Mouse (Mus musculus) brain, embryonic 18.5 days (tissue): ENCODE results near the gene G0s2.
"Not testable (repeated sequence)": the region's sequence is repeated elsewhere in the genome, so short reads cannot be mapped to it uniquely, and the experiment has no call there.

Experiments used
- DNase-seq: peaks from one replicate; pipeline ENCODE4 v3.0.0-alpha.2; 2012; ENCODE audit warnings: low read depth, low spot score

G0s2 gene

GRCm38 (mm10) chr1:193289076-193289475 is 16.1 kb upstream of the G0s2 start:
- DNase-seq: no peak

DNA sequence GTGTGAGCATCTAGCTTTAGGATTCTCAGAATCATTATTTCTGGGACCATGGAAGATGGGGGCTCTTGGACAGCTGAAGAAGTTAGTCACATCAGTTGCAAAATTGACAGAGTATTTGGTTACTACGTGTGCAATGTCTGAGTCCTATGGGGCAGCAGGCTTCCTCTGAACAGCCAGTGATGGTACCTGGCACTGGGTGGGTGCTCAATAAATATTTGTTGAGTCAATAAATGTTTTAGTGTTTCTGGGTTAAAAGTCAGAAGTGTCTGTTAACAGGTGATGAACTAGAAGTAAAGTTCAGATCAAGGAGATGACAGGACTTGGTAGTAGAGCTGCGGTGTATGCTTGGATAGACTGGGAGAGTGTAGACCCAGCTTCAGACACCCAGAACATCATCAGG is 14.6 kb upstream of the G0s2 start:
- DNase-seq: no peak

DNA sequence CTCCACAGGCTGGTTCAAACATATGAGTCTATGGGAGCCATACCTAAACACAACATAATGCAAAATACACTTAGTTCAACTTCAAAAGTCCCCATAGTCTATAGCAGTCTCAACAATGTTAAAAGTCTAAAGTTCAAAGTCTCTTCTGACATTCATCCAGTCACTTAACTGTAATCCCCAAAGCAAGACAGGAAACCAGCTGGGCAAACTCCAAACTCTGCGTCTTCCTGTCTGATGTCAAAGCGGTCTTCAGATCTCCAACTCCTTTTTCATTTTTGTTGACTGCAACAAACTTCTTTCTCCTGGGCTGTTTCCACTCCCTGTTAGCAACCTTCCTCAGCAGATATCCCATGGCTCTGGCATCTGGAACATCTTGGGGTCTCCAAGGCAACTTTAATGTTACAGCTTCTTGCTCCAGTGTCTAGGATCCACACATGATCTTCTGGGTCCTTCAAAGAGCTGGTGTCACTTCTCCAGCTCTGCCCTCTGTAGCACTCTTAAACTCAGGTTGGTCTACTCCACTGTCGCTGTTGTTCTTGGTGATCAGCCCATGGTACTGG is 12.8 kb upstream of the G0s2 start:
- DNase-seq: not testable (repeated sequence)

- DNase-seq: no peak
Observed at GRCm38 (mm10) chr1:193284228-193284779, 11.3 kb upstream of the G0s2 start.

GRCm38 (mm10) chr1:193281344-193281743 is 8.3 kb upstream of the G0s2 start:
- DNase-seq: no peak

DNA sequence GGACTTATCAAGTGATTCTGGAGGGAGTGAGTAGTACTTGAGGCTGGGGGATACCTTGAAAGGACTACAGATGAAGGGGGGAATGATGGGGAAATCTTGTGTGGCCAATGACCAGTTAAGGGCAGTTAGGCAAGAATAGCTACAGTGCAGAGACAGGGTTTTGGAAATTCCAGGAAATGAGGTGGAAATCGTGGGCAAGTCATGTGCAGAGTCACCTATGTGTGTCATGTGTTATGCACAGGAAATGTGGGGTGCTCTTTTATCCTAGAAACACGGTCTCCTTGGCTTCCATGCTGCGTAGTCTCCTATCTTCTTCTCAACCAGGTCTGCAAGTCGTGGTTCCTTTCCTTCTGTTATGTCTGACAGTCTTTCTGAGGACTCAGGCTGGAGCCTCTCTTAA is 6.5 kb upstream of the G0s2 start:
- DNase-seq: no peak

DNA sequence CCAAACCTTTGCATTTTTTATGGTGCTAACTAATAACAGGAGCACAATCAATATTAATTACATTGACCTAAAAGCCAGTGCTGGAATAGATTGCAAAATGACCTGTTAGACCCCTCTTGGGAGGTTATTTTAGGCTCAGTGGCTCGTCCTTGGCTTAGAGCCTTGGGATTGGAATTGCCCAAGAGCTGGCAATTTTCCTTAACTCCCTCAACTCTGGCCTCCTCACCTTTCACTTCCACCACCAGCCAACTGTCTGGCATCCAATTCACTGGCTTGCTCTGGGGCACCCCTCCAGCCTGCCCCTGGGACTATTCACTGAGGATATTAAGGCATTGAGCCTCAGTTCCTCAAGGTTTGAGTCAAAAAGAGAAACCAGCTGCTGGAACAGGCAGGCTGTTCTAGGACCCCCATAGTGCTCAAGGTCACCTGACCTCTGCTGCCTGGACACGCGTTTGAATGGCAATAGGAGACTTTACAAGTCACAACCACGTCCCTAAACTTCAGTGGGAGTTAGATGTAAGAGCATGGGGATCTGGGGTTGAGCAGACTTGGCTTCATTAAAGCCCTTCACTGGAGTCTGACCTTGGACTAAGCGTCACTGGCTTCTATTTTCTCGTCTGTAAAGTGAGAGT is 5.5 kb upstream of the G0s2 start:
- no peak for DNase-seq

- DNase-seq: no peak
Observed at GRCm38 (mm10) chr1:193274407-193275071, 1.5 kb upstream of the G0s2 start.

DNA sequence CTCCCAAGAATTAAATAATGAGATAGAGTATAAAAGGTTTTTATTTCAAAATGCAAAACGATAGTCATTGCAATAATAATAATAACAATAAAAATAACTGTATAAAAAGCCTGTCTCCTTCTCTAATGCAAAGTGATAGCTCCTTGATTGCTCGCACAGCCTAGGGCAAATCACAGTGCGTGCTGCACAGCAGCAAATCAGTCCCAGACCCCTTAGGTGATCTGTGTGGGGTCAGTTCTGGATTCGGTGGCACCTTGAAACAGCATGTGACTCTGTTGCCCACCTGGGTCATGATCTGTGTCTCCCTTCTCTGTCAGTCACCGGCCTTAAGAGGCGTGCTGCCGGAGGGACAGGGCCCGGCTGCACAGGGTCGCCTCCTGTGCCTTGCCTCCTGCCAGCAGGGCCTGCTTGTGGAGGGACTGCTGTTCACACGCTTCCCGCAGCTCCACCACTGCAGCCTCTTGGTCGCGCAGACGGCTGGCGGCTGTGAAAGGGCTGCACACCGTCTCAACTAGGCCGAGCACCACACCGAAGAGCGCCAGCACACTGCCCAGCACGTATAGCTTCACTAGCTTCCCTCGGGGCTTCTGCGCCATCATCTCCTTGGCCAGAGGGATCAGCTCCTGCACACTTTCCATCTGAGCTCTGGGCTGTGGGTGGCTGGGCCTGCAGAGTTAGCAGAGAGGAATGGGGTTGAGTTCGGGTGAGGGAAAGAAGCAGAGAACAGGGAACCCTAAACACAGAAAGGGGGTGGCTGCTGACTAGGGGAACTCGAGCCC is 691 bp downstream of the G0s2 start:
- no peak for DNase-seq

DNA sequence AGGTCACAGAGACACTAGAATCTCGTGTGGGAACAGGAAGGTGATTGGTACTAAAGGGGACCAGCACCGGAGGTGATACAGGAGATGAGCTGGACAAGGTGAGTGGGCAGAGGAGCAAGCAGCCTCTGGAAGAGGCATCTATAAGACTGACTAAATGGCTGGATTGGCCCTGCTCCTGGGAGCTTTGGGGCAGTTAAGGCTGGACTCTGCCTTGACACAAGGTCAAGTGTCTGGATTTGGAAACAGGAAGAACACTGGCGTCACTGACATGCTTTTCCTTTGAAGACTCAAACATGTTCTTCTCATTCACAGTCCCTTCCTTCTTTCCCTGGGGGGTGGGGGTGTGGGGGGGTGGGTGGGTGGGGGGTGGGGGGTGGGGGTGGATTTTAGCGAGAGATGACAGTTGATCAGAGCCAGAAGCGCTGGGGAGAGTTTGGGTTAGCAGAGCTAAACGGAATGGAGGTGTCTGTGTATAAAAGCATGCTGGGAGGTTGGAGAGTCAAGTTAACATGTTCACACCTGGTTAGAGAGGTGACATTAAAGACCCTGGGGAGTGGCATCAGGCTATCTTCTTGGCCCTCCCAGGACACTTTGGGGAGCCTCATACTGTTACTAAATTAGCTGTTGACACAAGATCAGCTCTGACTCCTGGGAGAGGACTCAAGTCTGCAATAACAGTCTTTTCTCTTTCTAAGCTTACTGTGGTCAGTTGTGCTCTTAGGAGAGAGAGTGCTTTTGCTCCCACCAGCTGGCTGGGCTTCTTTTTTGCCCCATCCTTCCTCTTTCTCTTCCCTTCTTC is 1.9 kb downstream of the G0s2 start:
- no peak for DNase-seq

DNA sequence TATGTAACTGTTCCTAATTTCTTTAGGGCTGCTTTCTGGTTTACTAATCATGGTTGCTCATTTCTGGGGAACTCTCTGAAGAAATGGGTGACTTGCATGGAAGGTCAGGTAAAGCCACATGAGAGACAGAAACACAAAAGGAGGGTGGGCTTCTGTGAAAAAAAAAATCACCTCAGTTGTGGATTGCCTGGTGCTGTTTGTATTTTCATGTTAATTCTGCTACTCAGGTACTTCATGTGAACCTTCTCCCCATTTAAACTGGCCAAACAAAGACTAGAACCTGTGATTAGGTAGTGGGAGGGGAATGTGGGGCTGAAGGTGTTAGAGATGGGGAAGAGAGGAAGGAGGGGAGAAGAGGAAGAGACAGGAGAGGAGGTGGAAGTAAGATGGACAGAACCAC is 7.3 kb downstream of the G0s2 start:
- DNase-seq: no peak

DNA sequence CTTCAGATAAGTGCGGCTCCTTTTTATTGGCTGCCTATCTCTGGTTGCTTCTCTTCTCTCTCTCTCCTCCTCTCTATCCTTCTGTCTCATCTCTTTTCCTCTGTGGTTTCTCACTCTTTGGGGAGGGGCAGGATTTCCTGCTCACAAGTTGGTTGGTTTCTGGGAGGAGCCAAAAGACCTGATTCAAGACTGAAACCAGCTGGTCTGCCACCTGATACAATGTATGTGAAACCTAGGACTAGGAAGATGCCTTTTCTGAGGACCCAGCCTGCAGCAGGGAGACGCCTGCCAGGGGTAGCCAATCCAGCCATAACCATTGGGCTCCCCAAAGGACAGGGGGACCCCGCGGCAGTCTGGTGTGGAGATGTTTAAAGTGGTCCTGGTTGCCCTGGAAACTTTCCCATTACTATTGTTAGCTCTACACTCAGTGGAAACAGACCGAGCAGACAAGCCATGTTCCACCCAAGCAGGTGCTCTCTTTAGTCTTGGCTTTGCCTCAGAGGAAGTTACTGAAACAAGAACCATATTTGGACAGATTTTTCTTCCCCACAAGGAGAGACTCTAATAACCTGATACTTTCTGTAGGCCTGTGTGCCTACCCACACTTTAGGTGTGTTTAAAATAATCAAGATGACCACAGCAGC is 8.9 kb downstream of the G0s2 start, which contains the start of gene Hsd11b1:
Hsd11b1 (minus strand) TSS at position 121 of the 644 bp plus-strand sequence.
- DNase-seq: no peak

DNA sequence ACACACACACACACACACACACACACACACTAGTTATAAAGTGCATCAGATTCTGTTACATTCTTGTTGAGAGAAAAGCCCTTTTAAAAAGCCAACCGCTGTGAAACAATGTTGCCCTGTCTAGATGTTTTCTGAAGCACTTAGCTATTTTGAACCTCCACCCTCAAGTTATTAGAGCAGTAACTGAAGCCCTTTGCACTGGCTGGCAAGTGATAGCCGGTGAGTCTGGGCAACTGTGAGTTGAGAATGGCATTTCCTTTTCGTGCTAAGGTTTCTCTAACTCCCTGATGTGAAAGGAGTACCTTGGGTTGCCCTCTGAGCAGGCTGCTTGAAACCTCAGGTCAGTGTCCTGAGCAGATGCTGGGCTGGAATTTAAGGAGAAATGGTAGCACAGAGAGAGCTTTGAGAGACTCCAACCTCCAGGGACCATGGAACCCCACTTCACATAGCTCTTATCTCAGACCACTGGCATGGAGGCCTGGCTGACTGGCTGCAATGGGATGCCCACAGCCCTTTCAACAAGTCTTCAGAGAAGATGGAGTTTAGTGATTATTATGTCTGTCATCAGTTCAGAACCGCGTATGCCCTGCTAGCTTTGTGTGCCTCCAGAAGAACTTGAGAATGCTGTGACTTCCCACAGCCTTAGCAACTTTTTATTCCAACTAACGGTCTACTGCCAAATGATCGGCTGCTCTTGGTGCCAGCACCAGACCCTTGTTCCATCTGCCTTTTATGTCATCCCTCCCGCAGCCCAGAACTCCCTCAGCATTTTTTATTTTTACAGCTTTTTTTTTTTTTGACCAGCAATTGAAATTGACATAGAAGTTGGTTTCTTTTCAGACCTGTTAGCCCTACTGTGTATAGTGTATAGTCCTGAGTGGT is 9.8 kb downstream of the G0s2 start:
- no peak for DNase-seq

GRCm38 (mm10) chr1:193261897-193262548 is 11.0 kb downstream of the G0s2 start:
- no peak for DNase-seq

DNA sequence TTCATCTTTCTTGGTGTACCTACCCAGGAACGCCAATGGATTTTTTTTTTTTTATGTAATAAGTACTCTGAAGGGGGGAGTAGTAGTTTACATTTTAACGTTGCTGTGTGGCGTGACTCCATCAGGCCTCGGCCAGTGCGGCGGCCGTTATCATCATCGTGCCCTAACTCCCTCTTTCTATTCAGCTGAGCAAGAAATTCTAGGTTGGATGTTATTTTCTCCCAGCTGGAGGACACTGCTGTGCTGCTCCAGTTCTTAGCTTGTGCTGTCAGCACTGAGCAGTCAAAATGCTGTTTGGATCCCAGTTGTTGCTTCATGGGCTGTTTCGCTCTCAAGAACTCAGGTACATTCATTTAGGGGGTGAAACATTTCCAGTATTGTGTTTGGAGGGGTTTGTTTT is 13.5 kb downstream of the G0s2 start:
- no peak for DNase-seq

- DNase-seq: no peak
Observed at GRCm38 (mm10) chr1:193256621-193257098, 16.4 kb downstream of the G0s2 start.

DNA sequence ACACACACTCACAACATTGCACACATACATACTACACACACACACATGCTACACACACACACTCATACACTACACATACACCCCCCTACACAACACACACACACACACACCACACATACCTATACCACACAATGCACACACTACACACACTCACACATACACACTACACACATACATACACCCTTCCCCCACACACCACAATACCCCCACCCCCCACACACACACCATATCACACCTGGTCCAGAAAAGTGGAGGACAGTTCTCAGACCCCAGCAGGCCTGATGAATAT is 16.8 kb downstream of the G0s2 start:
- DNase-seq: no peak

GRCm38 (mm10) chr1:193255488-193256288 is 17.3 kb downstream of the G0s2 start:
- DNase-seq: no peak

- DNase-seq: no peak
Observed at GRCm38 (mm10) chr1:193255032-193255431, 18.0 kb downstream of the G0s2 start.
